Mouse (Mus musculus): ENCODE measurements around the gene Wfdc11. TPM values are rescaled to one million over a fixed set of nuclear protein-coding genes. Genes with fewer than 3 reads are reported as not detected.
"Not testable (repeated sequence)": the region's sequence is repeated elsewhere in the genome, so short reads cannot be mapped to it uniquely, and the experiment has no call there.

Wfdc11 gene
- polyA plus RNA-seq, 1 experiment from 2014 or later: not detected

DNA sequence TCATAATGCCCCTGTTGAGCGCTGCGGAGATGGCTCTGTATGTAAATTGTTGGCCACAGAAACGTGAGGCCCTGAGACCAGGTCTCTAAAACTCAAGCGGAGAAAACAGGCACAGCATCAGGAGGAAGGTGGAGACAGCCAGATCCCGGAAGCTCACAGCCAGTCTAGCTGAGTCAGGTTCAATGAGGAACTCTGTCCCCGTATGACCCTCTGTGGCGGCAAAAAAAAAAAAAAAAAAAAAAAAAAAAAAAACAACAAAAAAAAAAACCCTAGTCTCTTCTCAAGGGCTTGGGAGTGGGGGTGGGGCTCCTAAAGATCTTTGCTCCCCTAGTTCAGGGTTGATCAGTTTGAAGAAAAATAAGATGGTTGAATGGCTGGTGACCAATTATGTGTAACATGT is 32.8 kb downstream of the Wfdc11 start:
- WGBS: 67% methylated on average over 7 of the region's 7 CpGs
- Histone ChIP-seq H3K4me2 (no peak overlapping the region), H3K9me3 (no peaks in the 10 kb centered on the region), H3K27me3 (0 out of 2 replicates have a peak, but pooled peaks cover 2% of the 10 kb centered on the region), H3K4me3 (replicated peaks) (no peak overlapping the region), H3K9ac (replicated peaks) (no peak overlapping the region), H3K36me3 (no peaks in the 10 kb centered on the region), H3K27ac (no peak overlapping the region), H3K4me1 (replicated peaks) (no peaks in the 10 kb centered on the region)
- ATAC-seq (ENCODE audit: insufficient number of reproducible peaks, insufficient read depth, low FRiP score, low TSS enrichment, low read depth): no peak

DNA sequence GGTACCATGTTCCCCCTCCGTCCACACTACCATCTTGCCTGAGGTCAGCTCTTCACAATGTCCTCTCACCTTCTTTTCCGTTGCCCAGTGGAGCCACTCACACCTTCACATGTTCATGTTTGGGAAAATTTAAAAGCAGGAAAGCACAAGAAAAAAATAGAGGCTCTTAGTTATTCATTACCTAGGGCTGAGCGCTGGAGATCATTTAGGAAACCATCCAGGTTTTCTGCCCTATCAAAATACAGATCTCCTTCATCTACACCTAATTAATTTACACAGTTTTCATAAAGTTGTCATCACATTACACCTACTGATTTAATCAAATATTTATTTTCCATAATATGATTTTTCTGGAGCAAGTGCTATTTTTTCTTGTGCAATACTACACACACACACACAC is 35.2 kb downstream of the Wfdc11 start, which contains the start of gene Wfdc16:
Gene Wfdc16, minus strand, starts transcription at position 101 of the 400 bp plus-strand sequence.
- 84% methylated on average over 3 of the region's 3 CpGs for WGBS
- Histone ChIP-seq H3K9ac (replicated peaks) (no peak within 1 kb of the TSS), H3K4me2 (no peak within 1 kb of the TSS), H3K4me1 (replicated peaks) (no peaks in the 10 kb centered on the region), H3K27me3 (no peaks in the 10 kb centered on the region), H3K4me3 (replicated peaks) (no peak within 1 kb of the TSS), H3K27ac (no peak within 1 kb of the TSS), H3K9me3 (no peaks in the 10 kb centered on the region), H3K36me3 (no peaks in the 10 kb centered on the region)
- ATAC-seq (ENCODE audit: insufficient number of reproducible peaks, insufficient read depth, low FRiP score, low TSS enrichment, low read depth): no peak

DNA sequence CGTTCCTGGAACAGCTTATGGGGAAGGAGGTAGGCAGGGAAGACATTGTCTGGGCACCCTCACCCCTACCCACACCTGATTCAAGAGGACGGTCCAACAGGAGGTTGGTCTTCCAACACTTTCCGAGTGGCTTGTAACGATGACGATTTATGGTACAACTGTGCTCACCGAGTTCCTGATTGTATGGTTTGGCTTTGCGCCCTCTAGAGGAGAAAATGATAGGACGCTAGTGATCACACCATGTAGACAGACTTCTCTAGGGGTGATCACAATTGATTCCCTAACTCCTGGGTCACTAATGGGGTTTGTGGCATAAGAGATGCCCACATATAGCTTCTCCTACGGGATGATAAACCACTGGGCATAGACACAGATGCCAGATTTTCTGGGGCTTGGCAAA is 38.6 kb downstream of the Wfdc11 start:
- H3K27ac ChIP-seq: no peak overlapping the region
- no peak for ATAC-seq (ENCODE audit: insufficient number of reproducible peaks, insufficient read depth, low FRiP score, low TSS enrichment, low read depth)
- H3K9ac ChIP-seq (replicated peaks): no peak overlapping the region
- WGBS: 80% methylated on average over 9 of the region's 9 CpGs
- no peaks in the 10 kb centered on the region for H3K27me3 ChIP-seq
- H3K4me1 ChIP-seq (replicated peaks): no peaks in the 10 kb centered on the region
- H3K4me2 ChIP-seq: no peak overlapping the region
- no peak overlapping the region for H3K4me3 ChIP-seq (replicated peaks)
- no peaks in the 10 kb centered on the region for H3K36me3 ChIP-seq
- H3K9me3 ChIP-seq: no peaks in the 10 kb centered on the region

DNA sequence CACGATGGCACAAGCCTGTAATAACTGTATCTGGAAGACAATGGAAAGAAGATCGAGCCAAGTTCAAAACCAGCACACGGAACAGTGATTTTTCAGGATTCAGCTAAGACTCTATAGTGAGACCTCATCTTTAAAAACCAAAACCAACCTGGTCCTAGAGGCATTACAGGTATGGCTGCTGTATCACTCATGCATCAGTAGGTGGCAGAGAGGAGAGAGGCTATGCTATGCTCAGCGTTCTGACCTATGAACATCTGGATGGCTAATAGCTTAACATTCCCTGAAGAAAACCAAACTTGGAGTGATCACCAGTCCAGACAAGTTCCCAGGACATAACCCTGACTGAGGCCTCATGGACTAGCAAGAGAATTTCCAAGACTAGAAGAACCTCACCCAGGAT is 52.1 kb downstream of the Wfdc11 start:
- no peaks in the 10 kb centered on the region for H3K9me3 ChIP-seq
- no peak for ATAC-seq (ENCODE audit: insufficient number of reproducible peaks, insufficient read depth, low FRiP score, low TSS enrichment, low read depth)

DNA sequence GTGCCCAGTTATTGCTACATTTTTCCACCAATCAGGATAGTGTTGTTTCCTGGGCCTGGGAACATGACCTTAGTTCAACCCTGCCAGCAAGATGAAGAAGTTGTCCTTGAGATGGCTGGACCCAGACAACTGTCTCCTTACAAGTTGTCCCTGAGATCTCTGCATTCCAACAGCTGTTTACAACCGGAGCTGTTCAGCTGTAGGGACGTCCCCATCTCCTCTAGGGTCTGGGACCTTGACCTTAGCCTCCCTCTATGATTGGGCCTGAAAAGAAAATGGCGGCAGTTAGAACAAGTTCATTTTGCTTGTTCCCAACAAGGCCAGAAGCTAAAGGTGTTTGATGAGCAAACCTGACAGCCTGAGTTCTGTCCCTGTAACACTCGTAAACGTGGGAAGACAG is 54.8 kb downstream of the Wfdc11 start:
- no peak overlapping the region for H3K27ac ChIP-seq
- no peaks in the 10 kb centered on the region for H3K9me3 ChIP-seq
- H3K4me3 ChIP-seq (replicated peaks): no peak overlapping the region
- no peak overlapping the region for H3K4me2 ChIP-seq
- H3K36me3 ChIP-seq: no peaks in the 10 kb centered on the region
- H3K27me3 ChIP-seq: no peaks in the 10 kb centered on the region
- 66% methylated on average over 5 of the region's 5 CpGs for WGBS
- ATAC-seq (ENCODE audit: insufficient number of reproducible peaks, insufficient read depth, low FRiP score, low TSS enrichment, low read depth): no peak
- no peaks in the 10 kb centered on the region for H3K4me1 ChIP-seq (replicated peaks)
- H3K9ac ChIP-seq (replicated peaks): no peak overlapping the region

More for the DNA sequence above, 52.1 kb downstream of the Wfdc11 start:
- Histone ChIP-seq H3K4me3 (replicated peaks) (no peak overlapping the region), H3K9ac (replicated peaks) (no peak overlapping the region), H3K27ac (no peak overlapping the region), H3K36me3 (no peaks in the 10 kb centered on the region), H3K27me3 (no peaks in the 10 kb centered on the region), H3K4me2 (no peak overlapping the region), H3K4me1 (replicated peaks) (no peaks in the 10 kb centered on the region)
- 89% methylated on average over 4 of the region's 4 CpGs for WGBS

DNA sequence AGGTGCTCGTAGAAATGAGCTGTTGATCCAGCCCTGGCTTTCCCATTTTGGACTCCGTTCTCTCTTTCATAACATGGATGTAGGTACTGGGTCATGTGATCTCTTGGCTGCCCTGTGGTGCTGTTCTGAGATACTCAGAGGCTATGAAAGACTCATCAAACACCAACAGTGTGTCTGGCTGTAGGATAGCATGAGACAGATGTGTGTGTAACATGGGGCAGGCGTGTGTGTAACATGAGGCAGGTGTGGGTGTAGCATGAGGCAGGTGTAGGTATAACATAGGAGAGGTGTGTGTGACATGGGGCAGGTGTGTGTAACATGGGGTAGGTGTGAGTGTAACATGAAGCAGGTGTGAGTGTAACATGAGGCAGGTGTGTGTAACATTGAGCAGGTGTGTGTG is 58.5 kb downstream of the Wfdc11 start:
- H3K4me2 ChIP-seq: no peak overlapping the region
- 0 out of 2 replicates have a peak, but pooled peaks cover 5% of the 10 kb centered on the region for H3K4me1 ChIP-seq (replicated peaks)
- no peak overlapping the region for H3K9ac ChIP-seq (replicated peaks)
- no peak overlapping the region for H3K27ac ChIP-seq
- ATAC-seq (ENCODE audit: insufficient number of reproducible peaks, insufficient read depth, low FRiP score, low TSS enrichment, low read depth): no peak
- no peaks in the 10 kb centered on the region for H3K27me3 ChIP-seq
- 90% methylated on average over 3 of the region's 3 CpGs for WGBS
- no peaks in the 10 kb centered on the region for H3K36me3 ChIP-seq
- no peak overlapping the region for H3K4me3 ChIP-seq (replicated peaks)
- H3K9me3 ChIP-seq: no peaks in the 10 kb centered on the region

DNA sequence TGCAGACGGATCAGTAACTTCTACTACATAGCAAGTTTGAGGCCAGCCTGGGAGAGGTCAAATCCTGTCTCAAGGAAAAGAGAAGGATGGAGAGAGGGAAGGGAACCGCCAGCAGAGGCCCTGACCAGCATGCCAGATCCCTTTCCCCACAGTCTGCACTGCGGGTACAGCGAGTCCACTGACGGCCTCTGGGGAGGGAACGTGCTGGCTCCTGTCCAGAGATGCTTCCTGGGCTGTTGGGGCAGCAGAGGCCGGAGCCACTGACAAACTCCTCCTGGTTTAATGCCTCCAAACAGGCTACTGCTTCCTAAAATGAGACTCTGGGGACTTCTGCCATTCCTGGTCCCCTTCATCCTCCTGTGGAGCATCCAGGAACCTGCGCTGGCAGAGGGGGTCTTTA is 60.4 kb downstream of the Wfdc11 start, which contains the start of the genes Wfdc6b and Wfdc8:
Gene Wfdc6b, plus strand, starts transcription at position 52 of the 400 bp plus-strand sequence.
Gene Wfdc8, minus strand, starts transcription at position 156 of the 400 bp plus-strand sequence.
- H3K27ac ChIP-seq; H3K9me3 ChIP-seq; H3K4me2 ChIP-seq; H3K4me3 ChIP-seq (replicated peaks); H3K27me3 ChIP-seq; H3K36me3 ChIP-seq; ATAC-seq (ENCODE audit: insufficient number of reproducible peaks, insufficient read depth, low FRiP score, low TSS enrichment, low read depth); H3K4me1 ChIP-seq (replicated peaks); H3K9ac ChIP-seq (replicated peaks): not testable (repeated sequence)
- 55% methylated on average over 8 of the region's 8 CpGs for WGBS

Other genes with a start within 250 kb of the Wfdc11 start
- 34.3 and 36.5 TPM in 2 replicates for gene Sdc4, start 230.2 kb downstream of the Wfdc11 start, polyA plus RNA-seq (2016; fragmentation: Nextera tagmentation; extraction: Ambion mirVana)
- 55.2 and 59.2 TPM in 2 replicates for gene Sys1, start 217.1 kb downstream of the Wfdc11 start, polyA plus RNA-seq (2016; fragmentation: Nextera tagmentation; extraction: Ambion mirVana)
- 2.3 and 3.4 TPM in 2 replicates for gene Gm20458, start 213.1 kb downstream of the Wfdc11 start, polyA plus RNA-seq (2016; fragmentation: Nextera tagmentation; extraction: Ambion mirVana)
- gene Trp53tg5, start 200.4 kb downstream of the Wfdc11 start, polyA plus RNA-seq (2016; fragmentation: Nextera tagmentation; extraction: Ambion mirVana): not detected in 2 replicates
- 1.2 and 1.7 TPM in 2 replicates for gene Dbndd2, start 188.0 kb downstream of the Wfdc11 start, polyA plus RNA-seq (2016; fragmentation: Nextera tagmentation; extraction: Ambion mirVana)
- 24.9 and 32.7 TPM in 2 replicates for gene Pigt, start 176.6 kb downstream of the Wfdc11 start, polyA plus RNA-seq (2016; fragmentation: Nextera tagmentation; extraction: Ambion mirVana)
- 36.2 and 39.6 TPM in 2 replicates for gene Wfdc2, start 111.7 kb downstream of the Wfdc11 start, polyA plus RNA-seq (2016; fragmentation: Nextera tagmentation; extraction: Ambion mirVana)
- gene Spint3, start 100.6 kb downstream of the Wfdc11 start, polyA plus RNA-seq (2016; fragmentation: Nextera tagmentation; extraction: Ambion mirVana): not detected in 2 replicates
- 0.28 TPM in 1 of 2 replicates, not detected in the other for gene Wfdc6a, start 88.6 kb downstream of the Wfdc11 start, polyA plus RNA-seq (2016; fragmentation: Nextera tagmentation; extraction: Ambion mirVana)
- not detected in 2 replicates for gene Eppin, start 80.5 kb downstream of the Wfdc11 start, polyA plus RNA-seq (2016; fragmentation: Nextera tagmentation; extraction: Ambion mirVana)
- not detected in 2 replicates for gene Wfdc6b, start 60.6 kb downstream of the Wfdc11 start, polyA plus RNA-seq (2016; fragmentation: Nextera tagmentation; extraction: Ambion mirVana)
- not detected in 2 replicates for gene Wfdc8, start 60.5 kb downstream of the Wfdc11 start, polyA plus RNA-seq (2016; fragmentation: Nextera tagmentation; extraction: Ambion mirVana)
- gene Wfdc16, start 35.3 kb downstream of the Wfdc11 start, polyA plus RNA-seq (2016; fragmentation: Nextera tagmentation; extraction: Ambion mirVana): not detected in 2 replicates
- not detected in 2 replicates for gene Wfdc10, start 18.0 kb downstream of the Wfdc11 start, polyA plus RNA-seq (2016; fragmentation: Nextera tagmentation; extraction: Ambion mirVana)
- gene Wfdc9, start 17.5 kb downstream of the Wfdc11 start, polyA plus RNA-seq (2016; fragmentation: Nextera tagmentation; extraction: Ambion mirVana): not detected in 2 replicates
- not detected in 2 replicates for gene Wfdc13, start 11.0 kb upstream of the Wfdc11 start, polyA plus RNA-seq (2016; fragmentation: Nextera tagmentation; extraction: Ambion mirVana)
- gene Spint4, start 24.4 kb upstream of the Wfdc11 start, polyA plus RNA-seq (2016; fragmentation: Nextera tagmentation; extraction: Ambion mirVana): not detected in 2 replicates
- gene Spint5, start 41.2 kb upstream of the Wfdc11 start, polyA plus RNA-seq (2016; fragmentation: Nextera tagmentation; extraction: Ambion mirVana): not detected in 2 replicates
- 0.61 and 0.91 TPM in 2 replicates for gene Wfdc3, start 71.8 kb upstream of the Wfdc11 start, polyA plus RNA-seq (2016; fragmentation: Nextera tagmentation; extraction: Ambion mirVana)
- gene Dnttip1, start 71.9 kb upstream of the Wfdc11 start, polyA plus RNA-seq (2016; fragmentation: Nextera tagmentation; extraction: Ambion mirVana): 95.9 and 105 TPM in 2 replicates
- 558 and 599 TPM in 2 replicates for gene Ube2c, start 95.8 kb upstream of the Wfdc11 start, polyA plus RNA-seq (2016; fragmentation: Nextera tagmentation; extraction: Ambion mirVana)
- 73.9 and 74.6 TPM in 2 replicates for gene Tnnc2, start 105.9 kb upstream of the Wfdc11 start, polyA plus RNA-seq (2016; fragmentation: Nextera tagmentation; extraction: Ambion mirVana)
- 19.0 and 19.2 TPM in 2 replicates for gene Snx21, start 111.7 kb upstream of the Wfdc11 start, polyA plus RNA-seq (2016; fragmentation: Nextera tagmentation; extraction: Ambion mirVana)
- gene Acot8, start 130.8 kb upstream of the Wfdc11 start, polyA plus RNA-seq (2016; fragmentation: Nextera tagmentation; extraction: Ambion mirVana): 13.8 and 14.0 TPM in 2 replicates
- 8.5 TPM in 2 replicates for gene Zswim3, start 131.0 kb upstream of the Wfdc11 start, polyA plus RNA-seq (2016; fragmentation: Nextera tagmentation; extraction: Ambion mirVana)
- gene Zswim1, start 148.6 kb upstream of the Wfdc11 start, polyA plus RNA-seq (2016; fragmentation: Nextera tagmentation; extraction: Ambion mirVana): 17.3 and 20.4 TPM in 2 replicates
- not detected in 2 replicates for gene Spata25, start 154.4 kb upstream of the Wfdc11 start, polyA plus RNA-seq (2016; fragmentation: Nextera tagmentation; extraction: Ambion mirVana)
- 103 and 107 TPM in 2 replicates for gene Ctsa, start 158.8 kb upstream of the Wfdc11 start, polyA plus RNA-seq (2016; fragmentation: Nextera tagmentation; extraction: Ambion mirVana)
- gene Neurl2, start 159.4 kb upstream of the Wfdc11 start, polyA plus RNA-seq (2016; fragmentation: Nextera tagmentation; extraction: Ambion mirVana): 6.3 and 6.8 TPM in 2 replicates
- gene Pltp, start 183.6 kb upstream of the Wfdc11 start, polyA plus RNA-seq (2016; fragmentation: Nextera tagmentation; extraction: Ambion mirVana): 32.6 and 37.0 TPM in 2 replicates
- gene Pcif1, start 205.2 kb upstream of the Wfdc11 start, polyA plus RNA-seq (2016; fragmentation: Nextera tagmentation; extraction: Ambion mirVana): 82.6 and 97.6 TPM in 2 replicates
- gene Zfp335, start 237.7 kb upstream of the Wfdc11 start, polyA plus RNA-seq (2016; fragmentation: Nextera tagmentation; extraction: Ambion mirVana): 14.4 and 17.4 TPM in 2 replicates

Data from limb, embryonic 12.5 days (tissue).